Mouse (Mus musculus) forebrain, embryonic 10.5 days (tissue): ENCODE results near the gene Gramd1b. TPM values are rescaled to one million over a fixed set of nuclear protein-coding genes. Genes with fewer than 3 reads are reported as not detected.

Experiments
- DNase-seq: peaks from one replicate; pipeline ENCODE4 v3.0.0-alpha.2; 2017; ENCODE audit warnings: low spot score; ENCODE audit errors: extremely low spot score
- H3K27ac ChIP-seq: fragments of 300-500 bp; sonication (generic); 2 replicates; pipeline ENCODE4 v1.5.1; 2016; ENCODE audit warnings: mild to moderate bottlenecking
- H3K27me3 ChIP-seq: fragments of 300-500 bp; sonication (generic); 2 replicates; pipeline ENCODE4 v1.6.1; 2016; ENCODE audit warnings: mild to moderate bottlenecking; ENCODE audit not compliant: poor library complexity, severe bottlenecking
- H3K36me3 ChIP-seq: fragments of 300-500 bp; sonication (generic); replicated peaks from 2 replicates; pipeline ENCODE4 v1.6.1; 2016; ENCODE audit warnings: mild to moderate bottlenecking, moderate library complexity
- H3K4me1 ChIP-seq: fragments of 300-500 bp; sonication (generic); 2 replicates; pipeline ENCODE4 v1.6.1; 2016
- H3K4me3 ChIP-seq: fragments of 300-500 bp; sonication (generic); 2 replicates; pipeline ENCODE4 v1.5.1; 2016; ENCODE audit warnings: mild to moderate bottlenecking, moderate library complexity
- H3K9me3 ChIP-seq: fragments of 300-500 bp; sonication (generic); 2 replicates; pipeline ENCODE4 v1.6.1; 2016; ENCODE audit warnings: mild to moderate bottlenecking, moderate library complexity
- WGBS: fragments of 180-500 bp; shearing (Covaris S2); methylation state at CpG from one replicate; pipeline ENCODE4 v1.1.7; 2016; 5-methylcytosine and 5-hydroxymethylcytosine counted together
- polyA plus RNA-seq: library from polyadenylated mRNA; unstranded; fragments of >200 nt; fragmentation: Nextera tagmentation; extraction: Ambion mirVana; gene quantifications from 2 replicates; pipeline ENCODE4 v1.2.1, GENCODE M21; 2016

Gramd1b gene
- polyA plus RNA-seq, 1 experiment from 2014 or later, result 3.3 TPM

DNA sequence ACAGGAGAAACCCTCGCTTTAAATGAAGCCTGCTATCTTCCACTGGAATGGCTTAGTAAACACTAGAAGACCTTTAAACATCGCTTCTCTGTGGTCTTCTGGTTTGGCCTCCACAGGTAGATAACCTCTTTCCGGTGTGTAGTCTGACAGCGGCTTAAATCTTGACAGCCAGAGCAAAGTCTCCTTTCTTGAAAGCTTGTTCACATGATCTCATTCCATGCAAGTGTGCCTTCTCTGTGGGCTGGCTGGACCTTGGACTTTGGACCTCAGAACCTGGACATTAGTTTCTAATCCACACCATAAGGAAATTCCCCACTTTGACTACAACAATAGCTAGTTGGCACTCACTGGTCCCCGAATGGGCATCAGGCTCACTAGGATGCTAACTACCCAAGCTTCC, 65.6 kb downstream of the Gramd1b start:
- Histone ChIP-seq H3K4me1 (peaks cover 9% of the 10 kb centered on the region; the same call in 1 of the 2 replicates), H3K9me3 (no peaks in the 10 kb centered on the region), H3K36me3 (no peaks in the 10 kb centered on the region), H3K27me3 (no peaks in the 10 kb centered on the region), H3K4me3 (no peak overlapping the region), H3K27ac (no peak overlapping the region)
- WGBS, result 88% methylated on average over 5 of the region's 5 CpGs
- no peak for DNase-seq

DNA sequence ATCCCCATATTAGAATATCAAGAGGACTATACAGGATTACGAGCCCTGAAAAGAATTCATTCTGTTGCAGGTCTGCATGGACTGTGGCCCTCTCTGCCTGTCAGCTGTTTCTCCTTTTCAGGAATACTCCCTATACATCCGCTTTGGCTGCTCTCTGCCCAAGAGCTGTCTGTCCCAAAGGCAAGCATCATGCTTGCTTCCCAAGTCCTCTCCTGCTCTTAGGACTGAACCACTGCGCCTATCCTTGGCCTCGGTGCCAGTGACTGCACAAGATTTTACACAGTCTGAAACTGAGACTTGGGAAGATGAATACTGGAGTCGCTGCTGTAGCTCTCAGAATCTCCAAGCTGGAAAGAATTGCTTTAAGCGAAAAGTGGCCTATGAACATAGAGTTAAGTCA, 68.8 kb downstream of the Gramd1b start:
- 79% methylated on average over 6 of the region's 6 CpGs for WGBS
- peaks cover 17% of the 10 kb centered on the region for H3K27me3 ChIP-seq
- no peaks in the 10 kb centered on the region for H3K36me3 ChIP-seq
- H3K9me3 ChIP-seq, result no peaks in the 10 kb centered on the region
- H3K4me1 ChIP-seq, result peaks cover 9% of the 10 kb centered on the region; the same call in 1 of the 2 replicates
- no peak overlapping the region for H3K4me3 ChIP-seq
- DNase-seq, result no peak
- H3K27ac ChIP-seq, result no peak overlapping the region

DNA sequence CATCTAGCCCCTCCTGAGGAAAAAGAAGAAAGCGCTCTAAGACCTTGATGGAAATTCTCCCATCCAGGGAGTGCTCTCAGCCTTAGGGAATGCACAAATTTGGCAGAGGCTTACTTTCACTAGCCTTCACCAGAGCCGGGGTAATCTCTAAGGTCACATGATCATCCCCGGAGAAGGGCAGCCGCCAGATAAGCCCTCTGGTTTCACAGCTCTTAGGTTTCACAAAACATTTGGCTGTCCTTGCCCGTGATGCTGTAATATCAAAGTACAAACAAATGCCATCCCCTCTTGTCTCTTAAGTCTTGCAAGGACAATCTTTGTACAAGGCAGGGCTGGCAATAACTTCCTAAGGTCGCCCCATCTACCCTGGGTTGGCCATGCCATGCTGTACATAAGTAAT, 70.4 kb downstream of the Gramd1b start:
- no peak for DNase-seq
- WGBS, result 50% methylated on average over 6 of the region's 6 CpGs
- no peak overlapping the region for H3K27ac ChIP-seq

DNA sequence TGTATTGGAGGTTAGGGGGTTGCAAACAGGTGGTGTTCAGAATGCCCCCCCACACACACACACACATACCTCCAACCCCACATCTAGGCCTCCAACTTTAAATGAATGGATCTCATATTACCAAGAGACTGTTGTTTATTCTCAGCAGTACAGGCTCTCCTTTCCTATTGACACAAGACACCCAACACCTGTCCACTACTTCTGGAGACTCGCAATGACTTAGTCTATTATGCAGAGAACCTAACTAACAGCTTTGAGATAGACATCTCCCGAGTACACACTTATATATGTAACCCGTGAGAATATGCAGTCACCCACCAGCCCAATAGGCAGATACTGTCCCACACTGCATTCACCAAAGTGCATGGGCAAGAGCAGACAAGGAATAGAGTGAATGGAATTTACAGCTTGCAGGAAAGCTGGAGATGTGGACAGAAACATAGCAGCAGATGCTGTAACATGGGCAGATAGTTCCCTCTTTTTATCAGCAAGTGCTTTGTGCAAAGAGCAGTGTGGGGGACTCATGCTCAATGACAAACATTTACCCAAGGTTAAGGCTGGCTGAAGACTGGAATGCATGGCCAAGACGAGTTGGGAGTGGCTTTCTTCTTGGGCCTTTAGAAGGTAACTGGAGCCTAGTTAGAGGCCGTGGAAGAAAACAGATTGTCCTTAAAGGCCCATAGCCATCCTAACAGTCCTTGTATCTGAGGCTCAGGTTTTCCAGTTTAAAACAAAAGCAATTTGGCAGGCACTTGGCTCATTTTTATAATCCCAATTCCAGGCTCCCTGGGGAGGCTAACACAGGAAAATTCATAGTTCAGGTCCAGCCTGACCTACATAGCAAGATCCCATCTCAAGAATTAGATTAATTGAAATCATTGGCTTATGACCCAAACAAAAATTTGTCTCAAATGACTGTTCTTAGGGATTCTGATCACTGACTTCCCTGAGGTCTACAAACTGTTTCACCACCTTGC, 71.6 kb downstream of the Gramd1b start:
- Histone ChIP-seq H3K36me3 (no peaks in the 10 kb centered on the region), H3K4me3 (no peak overlapping the region), H3K4me1 (peaks cover 35% of the 10 kb centered on the region), H3K9me3 (no peaks in the 10 kb centered on the region), H3K27ac (no peak overlapping the region), H3K27me3 (peaks cover 45% of the 10 kb centered on the region)
- DNase-seq, result no peak
- WGBS, result 79% methylated on average over 5 of the region's 5 CpGs

More for the DNA sequence above, 70.4 kb downstream of the Gramd1b start:
- peaks cover 33% of the 10 kb centered on the region for H3K27me3 ChIP-seq
- peaks cover 24% of the 10 kb centered on the region for H3K4me1 ChIP-seq
- no peak overlapping the region for H3K4me3 ChIP-seq
- H3K36me3 ChIP-seq, result no peaks in the 10 kb centered on the region
- H3K9me3 ChIP-seq, result no peaks in the 10 kb centered on the region

DNA sequence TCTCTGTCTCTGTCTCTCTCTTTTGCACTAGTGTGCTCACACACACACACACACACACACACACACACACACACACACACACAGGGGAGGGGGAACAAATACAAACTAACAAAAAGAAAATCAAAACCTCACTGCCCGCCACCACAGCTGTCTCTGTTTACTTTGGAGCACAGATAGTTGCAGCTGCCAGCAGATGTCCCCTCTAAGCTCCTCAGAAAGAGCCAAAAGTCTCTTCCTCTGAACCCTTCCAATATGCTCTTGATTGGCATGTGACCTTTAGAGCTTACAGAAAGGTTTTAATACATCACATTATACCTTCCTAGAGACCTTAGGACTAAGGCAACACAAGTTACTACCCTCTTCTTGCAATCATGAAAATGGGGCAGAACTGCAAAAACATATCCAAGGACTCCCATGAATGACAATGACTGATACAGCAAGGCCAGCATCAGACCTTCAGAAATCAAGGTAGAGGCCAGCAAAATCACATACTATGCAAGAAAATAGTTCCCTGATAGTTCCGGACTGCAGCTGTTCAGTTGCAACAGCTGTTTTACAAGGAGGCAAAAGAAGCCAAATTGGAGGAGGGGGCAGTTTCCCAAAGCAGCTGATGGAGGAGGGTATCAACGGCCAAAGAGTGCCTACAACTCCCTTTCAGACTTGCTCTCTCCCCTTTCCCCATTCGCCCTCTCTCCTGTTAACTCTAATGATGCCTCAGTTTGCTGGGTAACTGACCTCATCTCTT, 72.5 kb downstream of the Gramd1b start:
- Histone ChIP-seq H3K4me1 (peaks cover 35% of the 10 kb centered on the region), H3K27ac (no peak overlapping the region), H3K4me3 (no peak overlapping the region), H3K27me3 (peaks cover 53% of the 10 kb centered on the region), H3K36me3 (no peaks in the 10 kb centered on the region), H3K9me3 (no peaks in the 10 kb centered on the region)
- 79% methylated on average over 4 of the region's 4 CpGs for WGBS
- no peak for DNase-seq

DNA sequence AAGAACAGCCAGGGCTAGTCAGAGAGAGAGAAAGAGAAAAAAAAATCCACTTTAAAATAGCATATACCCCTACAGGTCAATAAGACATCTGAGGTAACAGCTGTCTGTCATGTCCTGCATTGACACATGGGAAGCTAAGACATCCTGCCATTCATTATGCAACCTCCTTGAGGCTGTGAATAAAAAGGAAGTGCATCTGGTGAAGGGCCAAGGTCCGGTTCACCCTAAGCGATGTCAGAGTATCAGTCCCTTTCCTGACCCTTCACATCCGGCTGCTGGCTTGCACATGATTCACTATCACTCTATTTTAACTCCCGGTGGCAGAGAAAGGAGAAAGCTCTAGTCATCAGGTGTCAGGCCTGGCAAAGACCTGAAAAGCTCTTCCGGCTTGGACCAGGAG, 73.7 kb downstream of the Gramd1b start:
- H3K27ac ChIP-seq, result no peak overlapping the region
- H3K4me1 ChIP-seq, result peaks cover 35% of the 10 kb centered on the region
- H3K27me3 ChIP-seq, result peaks cover 58% of the 10 kb centered on the region
- DNase-seq, result no peak
- no peaks in the 10 kb centered on the region for H3K36me3 ChIP-seq
- no peaks in the 10 kb centered on the region for H3K9me3 ChIP-seq
- 76% methylated on average over 5 of the region's 5 CpGs for WGBS
- H3K4me3 ChIP-seq, result no peak overlapping the region

DNA sequence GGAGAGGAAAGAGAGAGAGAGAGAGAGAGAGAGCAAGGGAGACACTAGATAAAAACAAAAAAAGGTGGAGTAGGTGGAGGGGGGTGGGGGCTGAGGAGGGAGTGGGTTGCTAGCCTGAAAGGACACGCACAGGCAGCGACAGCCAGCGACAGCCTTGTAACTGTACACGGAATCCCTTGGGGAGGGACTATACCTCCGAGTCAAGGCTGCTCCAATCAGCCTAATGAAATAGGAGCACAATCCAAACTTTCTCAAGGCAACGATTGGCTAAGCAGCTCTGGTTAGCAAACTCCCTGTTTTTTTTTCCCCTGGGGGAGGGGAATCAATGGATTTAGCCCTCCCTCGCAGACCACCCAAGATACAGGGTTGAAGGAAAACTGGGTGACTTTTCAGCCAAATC, 75.0 kb downstream of the Gramd1b start:
- Histone ChIP-seq H3K27me3 (peaks cover 58% of the 10 kb centered on the region), H3K27ac (peak overlapping the region; percentile 77), H3K4me1 (peaks cover 32% of the 10 kb centered on the region), H3K36me3 (no peaks in the 10 kb centered on the region), H3K9me3 (no peaks in the 10 kb centered on the region), H3K4me3 (peak overlapping the region; percentile 72)
- 2% methylated on average over 7 of the region's 7 CpGs for WGBS
- peak; percentile 55 for DNase-seq

DNA sequence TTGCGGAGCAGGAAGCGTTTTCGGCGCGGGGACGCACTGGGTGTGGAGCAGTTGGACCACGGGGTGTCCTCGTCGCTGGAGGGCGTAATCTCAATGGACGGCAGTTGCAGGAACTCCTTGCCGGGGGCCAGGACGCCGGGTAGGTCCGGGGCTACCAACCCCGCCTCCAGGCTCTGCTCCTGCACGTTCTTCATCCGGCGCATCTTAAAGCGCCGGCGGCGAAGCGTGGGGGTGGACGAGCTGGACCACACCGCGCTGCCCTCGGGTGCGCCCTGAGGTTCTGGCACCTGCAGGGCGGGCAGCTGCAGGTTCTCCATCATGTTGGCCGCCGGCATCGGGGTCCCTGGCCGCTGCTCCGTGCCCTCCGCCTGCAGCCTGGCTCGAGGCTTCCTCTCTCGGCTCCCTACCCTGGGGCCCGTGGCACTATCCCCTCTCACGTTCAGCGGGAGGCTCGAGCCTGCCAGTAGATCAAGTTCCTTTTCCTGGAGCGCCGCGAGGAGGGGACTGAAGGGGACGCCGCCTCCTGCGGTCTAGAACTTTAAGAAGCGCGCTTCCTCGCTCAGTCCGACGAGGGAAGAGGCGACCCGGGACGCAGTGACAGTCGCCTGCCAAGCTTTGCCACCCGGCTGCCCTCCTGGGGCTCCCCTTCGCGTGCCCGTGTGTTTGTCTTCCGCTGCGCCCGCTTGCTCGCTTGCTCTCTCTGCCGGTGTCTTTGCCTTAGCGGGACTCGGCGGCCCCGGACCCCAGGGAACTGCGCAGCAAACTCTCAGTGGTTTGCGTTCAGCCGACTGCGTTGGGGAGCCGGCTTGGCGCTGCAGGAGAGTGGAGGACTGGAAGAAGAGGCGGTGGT, 75.6 kb downstream of the Gramd1b start:
- H3K36me3 ChIP-seq, result no peaks in the 10 kb centered on the region
- DNase-seq, result peak; percentile 59
- H3K4me3 ChIP-seq, result peak overlapping the region; percentile 72
- peak overlapping the region; percentile 77 for H3K27ac ChIP-seq
- no peaks in the 10 kb centered on the region for H3K9me3 ChIP-seq
- H3K4me1 ChIP-seq, result peaks cover 29% of the 10 kb centered on the region
- H3K27me3 ChIP-seq, result peaks cover 58% of the 10 kb centered on the region
- WGBS, result under 1% methylated on average over 77 of the region's 77 CpGs

DNA sequence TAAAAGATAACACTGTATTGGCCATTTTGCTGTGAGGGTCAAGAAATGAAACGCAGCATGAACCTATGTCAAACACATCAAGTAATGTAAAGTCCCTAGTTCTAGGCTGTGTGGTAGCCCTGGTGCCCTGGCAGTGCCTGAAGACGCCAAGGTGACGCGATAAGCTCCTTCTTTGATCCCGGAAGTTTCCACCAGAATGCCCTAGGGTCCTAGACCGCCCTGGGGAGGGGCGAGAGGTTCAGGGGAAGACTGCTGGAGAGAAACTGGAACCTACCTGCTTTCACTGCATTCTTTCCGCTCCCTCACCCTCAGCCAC, 76.2 kb downstream of the Gramd1b start:
- peak overlapping the region; percentile 77 for H3K27ac ChIP-seq
- H3K36me3 ChIP-seq, result no peaks in the 10 kb centered on the region
- WGBS, result 5% methylated on average over 8 of the region's 8 CpGs

DNA sequence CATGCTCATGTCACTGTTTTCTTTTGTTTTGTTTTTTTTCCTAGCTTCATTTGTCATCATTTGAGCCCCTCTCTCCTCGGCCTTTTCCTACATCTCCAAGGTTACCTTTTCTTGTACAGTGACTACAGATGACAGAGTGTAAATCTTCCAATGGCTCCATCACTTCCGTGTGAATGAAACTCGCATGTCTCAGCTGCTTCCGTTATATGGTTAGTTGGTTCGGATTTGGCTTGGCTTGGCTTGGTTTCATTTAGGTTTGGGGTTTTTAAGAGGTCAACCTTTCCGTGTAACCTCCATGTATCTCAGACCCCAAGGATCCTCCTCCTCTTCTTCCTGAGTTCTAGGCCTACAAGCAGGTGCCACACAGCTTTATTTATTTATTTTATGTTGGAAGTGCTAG, 77.3 kb downstream of the Gramd1b start:
- 91% methylated on average over 6 of the region's 6 CpGs for WGBS
- DNase-seq, result no peak
- H3K4me3 ChIP-seq, result no peak overlapping the region
- peaks cover 55% of the 10 kb centered on the region for H3K27me3 ChIP-seq
- no peaks in the 10 kb centered on the region for H3K36me3 ChIP-seq
- peaks cover 38% of the 10 kb centered on the region for H3K4me1 ChIP-seq
- H3K27ac ChIP-seq, result no peak overlapping the region
- H3K9me3 ChIP-seq, result no peaks in the 10 kb centered on the region

More for the DNA sequence above, 76.2 kb downstream of the Gramd1b start:
- H3K9me3 ChIP-seq, result no peaks in the 10 kb centered on the region
- DNase-seq, result no peak
- H3K4me1 ChIP-seq, result peaks cover 35% of the 10 kb centered on the region
- peaks cover 58% of the 10 kb centered on the region for H3K27me3 ChIP-seq
- H3K4me3 ChIP-seq, result peak overlapping the region; percentile 72

DNA sequence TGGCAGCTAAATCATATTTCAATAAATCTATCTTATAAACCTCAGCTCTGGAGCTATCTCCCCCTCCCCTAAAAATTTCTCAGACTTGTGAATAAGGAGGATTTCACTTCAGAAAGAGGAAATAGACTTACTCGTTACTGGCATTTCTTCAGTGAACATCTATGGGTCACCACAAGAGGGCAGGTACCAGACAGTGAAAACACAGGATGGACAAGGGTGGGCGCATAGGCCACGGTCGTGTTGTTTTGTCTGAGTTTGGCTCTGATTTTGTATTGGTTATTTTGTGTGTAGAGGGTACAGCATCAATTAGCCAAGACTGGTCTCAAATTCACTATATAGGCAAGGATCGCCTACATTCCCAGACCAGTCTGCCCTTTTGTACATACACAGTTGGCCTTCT, 79.0 kb downstream of the Gramd1b start:
- DNase-seq, result no peak

DNA sequence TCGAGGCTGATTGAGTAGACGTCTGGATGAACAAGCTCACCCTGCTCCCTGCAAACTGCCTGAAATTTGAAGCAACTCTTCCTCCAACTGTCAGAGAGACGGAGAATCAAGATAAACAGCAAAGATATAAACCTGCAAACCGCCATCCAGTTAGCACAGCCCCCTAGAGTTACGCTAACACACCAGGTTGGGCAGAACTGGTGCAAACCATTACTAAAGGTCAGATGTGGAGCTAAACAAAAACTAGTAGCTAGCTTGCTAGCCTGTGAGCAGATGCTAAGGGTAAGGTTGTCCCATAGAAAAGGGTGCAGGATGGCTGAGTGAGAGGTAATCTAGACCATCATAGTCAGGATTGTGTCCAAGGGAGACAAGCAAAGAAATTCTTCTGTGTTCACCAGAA, 80.4 kb downstream of the Gramd1b start:
- Histone ChIP-seq H3K9me3 (no peaks in the 10 kb centered on the region), H3K36me3 (no peaks in the 10 kb centered on the region), H3K27me3 (peaks cover 26% of the 10 kb centered on the region), H3K27ac (no peak overlapping the region), H3K4me1 (peaks cover 23% of the 10 kb centered on the region), H3K4me3 (no peak overlapping the region)
- 83% methylated on average over 5 of the region's 5 CpGs for WGBS
- DNase-seq, result no peak

More for the DNA sequence above, 79.0 kb downstream of the Gramd1b start:
- WGBS, result 71% methylated on average over 5 of the region's 5 CpGs
- Histone ChIP-seq H3K4me3 (no peak overlapping the region), H3K36me3 (no peaks in the 10 kb centered on the region), H3K9me3 (no peaks in the 10 kb centered on the region), H3K27ac (no peak overlapping the region), H3K27me3 (peaks cover 40% of the 10 kb centered on the region), H3K4me1 (peaks cover 37% of the 10 kb centered on the region)
